7 mouse cellular contexts compared by ENCODE assay signal in genomic region chr5:124729662-124730206, GRCm38 (mm10). TPM values are rescaled to one million over a fixed set of nuclear protein-coding genes. Genes with fewer than 3 reads are reported as not detected.
DNase-seq lines count a peak whose midpoint lies in the region; ATAC-seq and TF ChIP-seq lines count a peak whose summit lies in the region.

No protein-coding gene starts in this region.

- no peaks in the 10 kb centered on the region for H3K27me3 ChIP-seq in ES-Bruce4 (ENCODE audit: control insufficient read depth, insufficient read depth, low read length, poor library complexity, severe bottlenecking)
- peaks cover 9% of the 10 kb centered on the region; the same call in 1 of the 2 replicates for H3K27me3 ChIP-seq in hindbrain, embryonic 10.5 days (ENCODE audit: insufficient read depth, poor library complexity, severe bottlenecking)
- H3K27me3 ChIP-seq in stomach, embryonic 16.5 days (ENCODE audit: control insufficient read depth, insufficient read depth, low read length), result no peaks in the 10 kb centered on the region

- 0 out of 2 replicates have a peak overlapping the region, but pooled peaks have one; percentile 9 for H3K4me3 ChIP-seq in ES-Bruce4 (ENCODE audit: low read depth, low read length)
- peak overlapping the region; percentile 38 for H3K4me3 ChIP-seq in hindbrain, embryonic 10.5 days
- H3K4me3 ChIP-seq in stomach, embryonic 16.5 days (replicated peaks; ENCODE audit: low read length), result peak overlapping the region; percentile 31

- peak overlapping the region; percentile 64 for H3K4me2 ChIP-seq in stomach, embryonic 16.5 days (ENCODE audit: low read depth, low read length)

- TF ChIP-seq EP300 in ES-Bruce4 (IDR thresholded peaks at IDR 0.05; ENCODE audit: insufficient read depth, low read depth, low read length), result no peak

- TF ChIP-seq CTCF in ES-Bruce4 (IDR thresholded peaks at IDR 0.05; ENCODE audit: low read depth, low read length), result no peak

- H3K36me3 ChIP-seq in ES-Bruce4 (ENCODE audit: control insufficient read depth, insufficient read depth, low read length, poor library complexity, severe bottlenecking), result no peaks in the 10 kb centered on the region
- no peaks in the 10 kb centered on the region for H3K36me3 ChIP-seq in hindbrain, embryonic 10.5 days
- H3K36me3 ChIP-seq in stomach, embryonic 16.5 days (ENCODE audit: control insufficient read depth, insufficient read depth, low read length), result no peaks in the 10 kb centered on the region

- H3K27ac ChIP-seq in ES-Bruce4 (ENCODE audit: insufficient read depth, low read length), result no peak overlapping the region
- no peak overlapping the region for H3K27ac ChIP-seq in hindbrain, embryonic 10.5 days
- no peak overlapping the region for H3K27ac ChIP-seq in stomach, embryonic 16.5 days (ENCODE audit: low read length)

- H3K9ac ChIP-seq in ES-Bruce4 (ENCODE audit: low read depth, poor library complexity, severe bottlenecking), result no peak overlapping the region
- no peak overlapping the region; the same call in 1 of the 2 replicates for H3K9ac ChIP-seq in stomach, embryonic 16.5 days (ENCODE audit: low read length)

- ATAC-seq in stomach, embryonic 16.5 days (ENCODE audit: insufficient read depth, low FRiP score), result no peak

- H3K9me3 ChIP-seq in ES-Bruce4 (replicated peaks; ENCODE audit: control insufficient read depth, insufficient read depth, low read length, poor library complexity, severe bottlenecking), result no peaks in the 10 kb centered on the region
- no peaks in the 10 kb centered on the region for H3K9me3 ChIP-seq in hindbrain, embryonic 10.5 days
- no peaks in the 10 kb centered on the region for H3K9me3 ChIP-seq in stomach, embryonic 16.5 days (replicated peaks; ENCODE audit: control insufficient read depth, low read length)

- DNase-seq in 416B (ENCODE audit: low read depth) (peak; percentile 29), liver (peak; percentile 29)
- no peak for DNase-seq in hindbrain, embryonic 10.5 days (ENCODE audit: low spot score)
- DNase-seq in gastrocnemius, adult 18-20 months (ENCODE audit: low spot score), result no peak
- DNase-seq in right cerebral cortex, postnatal 25 days, result no peak

- no peak for TF ChIP-seq POLR2A in ES-Bruce4 (IDR thresholded peaks at IDR 0.05; ENCODE audit: insufficient read depth, low read length)

- no peaks in the 10 kb centered on the region for H3K4me1 ChIP-seq in ES-Bruce4 (ENCODE audit: control insufficient read depth, insufficient read depth, low read length)
- H3K4me1 ChIP-seq in hindbrain, embryonic 10.5 days (replicated peaks), result peaks cover 13% of the 10 kb centered on the region
- H3K4me1 ChIP-seq in stomach, embryonic 16.5 days (ENCODE audit: control insufficient read depth, insufficient read depth, low read length), result no peaks in the 10 kb centered on the region

- 20% methylated on average over 21 of the region's 21 CpGs for WGBS in hindbrain, embryonic 10.5 days
- 6% methylated on average over 21 of the region's 21 CpGs for WGBS in stomach, embryonic 16.5 days

RNA-seq across cellular contexts. Expression of gene Dnah10, which starts 4.8 kb away (rescaled TPM):
- 0.73 and 2.3 TPM in 2 replicates for polyA plus RNA-seq in ES-Bruce4 (2011; ENCODE audit: insufficient read depth, insufficient read length, low read depth, missing spikeins)
- polyA plus RNA-seq in hindbrain, embryonic 10.5 days (2016; fragmentation: Nextera tagmentation; extraction: Ambion mirVana), result 0.24 and 0.31 TPM in 2 replicates
- polyA plus RNA-seq in stomach, embryonic 16.5 days (2015; fragmentation: Nextera tagmentation; extraction: Ambion mirVana), result 0.05 and 0.10 TPM in 2 replicates
- total RNA-seq in gastrocnemius, adult 18-20 months (2021), result under 1 TPM; 0.05 to 0.18 TPM

Comparison
In these comparisons a context has a peak if more than half of its experiments do, and no peak if none do; other contexts are left out.
1. DNase-seq: peak in 416B (single experiment) and liver (single experiment); none in hindbrain, embryonic 10.5 days (single experiment), gastrocnemius, adult 18-20 months (single experiment) and right cerebral cortex, postnatal 25 days (single experiment).
2. Peak in every context shown above with its lines, with median percentiles within 50 percentile points of each other: H3K4me3 ChIP-seq.